Mouse (Mus musculus): ENCODE results near the gene Ugt1a7c. TPM values are rescaled to one million over a fixed set of nuclear protein-coding genes. Genes with fewer than 3 reads are reported as not detected.
"Not testable (repeated sequence)": the region's sequence is repeated elsewhere in the genome, so short reads cannot be mapped to it uniquely, and the experiment has no call there.

The Ugt1a7c gene
- total RNA-seq, 2 experiments from 2014 or later: 0.44 to 0.82 TPM

GRCm38 (mm10) chr1:88109027-88109557, 14.2 kb downstream of the Ugt1a7c start:
- intact Hi-C loops (cut with DNase I); DNase-seq (ENCODE audit: low spot score in 2 of 2): not testable (repeated sequence)

DNA sequence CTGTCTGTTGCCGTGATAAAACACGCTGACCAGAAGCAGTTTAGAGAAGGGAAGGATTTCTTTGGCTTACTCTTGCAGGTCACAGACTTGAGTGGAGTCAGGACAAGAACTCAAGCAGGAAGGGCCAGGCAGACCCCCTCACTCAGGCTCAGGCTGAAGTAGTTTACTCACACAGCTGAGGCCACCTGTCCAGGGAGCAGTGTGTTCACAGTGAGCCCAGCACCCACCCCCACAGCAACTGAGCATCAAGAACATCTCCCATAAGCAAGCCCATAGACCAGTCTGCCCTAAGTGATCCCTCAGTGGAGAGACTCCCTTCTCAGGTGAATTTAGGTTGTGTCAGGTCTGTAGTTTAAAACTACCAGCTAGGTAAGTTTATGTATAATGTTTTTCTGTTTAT, 14.7 kb downstream of the Ugt1a7c start:
- DNase-seq (ENCODE audit: low spot score in 2 of 2); intact Hi-C loops (cut with DNase I): not testable (repeated sequence)

DNA sequence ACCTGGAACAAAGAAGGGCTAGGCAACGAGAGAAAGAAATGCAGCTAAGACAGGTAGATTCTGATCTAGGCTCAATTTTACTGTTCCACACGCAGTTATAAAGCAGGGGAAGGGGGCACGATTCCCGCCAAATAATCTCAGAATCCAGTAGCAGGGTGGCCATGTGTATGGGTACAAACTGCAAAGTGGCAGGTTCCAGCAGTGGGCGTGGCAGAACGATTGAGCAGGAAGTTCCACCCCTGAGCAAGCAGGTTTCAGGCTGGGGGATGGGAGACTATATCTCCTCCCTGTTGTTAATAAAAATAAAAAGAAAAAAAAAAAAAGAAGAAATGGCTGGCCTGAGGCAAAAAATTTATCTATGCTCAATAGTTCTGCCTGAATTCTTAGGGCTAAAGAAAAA, 17.9 kb downstream of the Ugt1a7c start:
- intact Hi-C loops (cut with DNase I): not testable (repeated sequence)

DNA sequence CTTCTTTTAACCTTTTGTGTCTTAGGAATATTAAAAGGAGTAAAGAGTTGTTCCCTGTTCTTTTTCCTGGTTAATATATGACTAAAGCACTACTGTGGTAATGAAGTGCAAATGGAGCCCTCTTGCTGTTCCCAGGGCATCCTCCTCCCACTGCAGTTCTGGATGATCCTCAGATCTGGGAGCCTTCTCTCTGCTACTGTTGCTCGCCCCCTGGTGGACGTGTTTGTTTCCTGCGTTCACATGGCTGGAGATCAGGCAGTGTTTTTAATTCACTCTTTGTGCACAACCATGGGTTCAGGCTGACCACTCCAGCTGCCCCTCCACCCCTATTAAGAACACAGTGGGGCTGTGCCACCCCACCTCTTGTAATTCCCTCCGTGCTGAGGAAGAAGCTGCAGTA, 25.7 kb downstream of the Ugt1a7c start:
- intact Hi-C loops (cut with DNase I); DNase-seq (ENCODE audit: low spot score in 2 of 2): not testable (repeated sequence)

More for the DNA sequence above, 17.9 kb downstream of the Ugt1a7c start:
- not testable (repeated sequence) for DNase-seq (ENCODE audit: low spot score in 2 of 2)

DNA sequence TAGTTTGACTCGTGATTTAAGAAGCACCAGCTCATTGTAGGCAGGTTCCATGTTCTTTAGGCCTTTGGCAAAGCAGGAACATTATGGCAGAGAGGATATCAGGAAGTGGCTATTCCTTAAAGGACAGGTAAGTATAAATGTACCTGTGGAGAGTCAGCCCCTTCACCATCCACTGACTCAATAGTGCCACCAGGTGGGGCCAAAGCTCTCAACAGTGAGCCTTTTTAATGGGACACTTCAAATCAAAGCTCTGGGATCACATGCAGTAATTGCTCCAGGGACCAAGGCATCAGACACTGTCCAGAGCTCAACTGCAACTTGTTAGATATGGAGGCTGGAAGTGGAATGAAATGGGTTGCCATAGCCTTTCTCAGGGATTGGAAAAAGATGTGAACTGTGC, 26.7 kb downstream of the Ugt1a7c start:
- intact Hi-C loops (cut with DNase I); DNase-seq (ENCODE audit: low spot score in 2 of 2): not testable (repeated sequence)

DNA sequence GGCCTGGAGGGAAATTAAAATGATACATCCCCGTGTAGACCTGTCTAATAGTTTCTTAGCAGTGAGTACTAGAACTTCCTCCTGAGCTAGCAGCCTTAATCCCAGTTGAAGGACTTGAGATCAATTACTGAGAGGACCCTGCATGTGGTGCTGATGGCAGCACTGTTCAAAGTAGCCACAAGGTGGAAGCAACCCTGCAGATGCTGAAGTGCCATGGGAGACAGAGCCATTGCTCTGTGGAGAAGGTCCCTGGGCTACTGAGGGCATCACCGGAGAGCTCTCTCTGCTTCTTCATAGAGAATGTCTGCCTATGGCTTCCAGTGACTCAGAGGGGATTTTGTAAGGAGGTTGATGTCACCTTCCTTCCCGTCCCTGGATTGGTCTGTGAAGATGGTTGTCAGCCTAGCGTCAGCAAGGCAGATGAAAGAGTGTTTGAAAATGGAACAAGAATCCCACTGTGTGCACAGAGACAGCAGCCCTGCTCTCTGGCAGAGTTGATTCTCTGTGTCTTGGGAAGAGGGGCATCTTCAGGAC, 31.0 kb downstream of the Ugt1a7c start:
- DNase-seq (ENCODE audit: low spot score in 2 of 2); intact Hi-C loops (cut with DNase I): not testable (repeated sequence)

GRCm38 (mm10) chr1:88129091-88129490, 34.2 kb downstream of the Ugt1a7c start:
- intact Hi-C loops (cut with DNase I): not testable (repeated sequence)

DNA sequence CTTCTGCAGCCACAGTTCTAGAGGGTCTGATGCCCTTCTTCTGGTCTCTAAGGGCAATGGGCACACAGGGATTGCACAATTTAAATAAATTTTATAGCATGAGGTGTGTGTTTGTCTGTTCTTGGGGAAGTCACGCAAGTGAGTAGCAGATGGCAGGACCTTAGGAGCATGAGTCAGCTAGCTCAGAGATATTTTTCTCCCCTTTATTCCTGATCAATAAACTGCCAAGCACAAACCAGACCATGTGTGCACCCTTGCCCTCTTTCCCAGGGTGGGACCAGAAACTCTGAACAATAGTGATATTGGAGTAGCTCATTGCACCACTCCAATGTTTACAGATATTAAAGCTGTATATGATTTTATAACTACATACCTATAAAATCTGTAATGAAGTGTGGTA, 35.4 kb downstream of the Ugt1a7c start:
- intact Hi-C loops (cut with DNase I); DNase-seq (ENCODE audit: low spot score in 2 of 2): not testable (repeated sequence)

More at GRCm38 (mm10) chr1:88129091-88129490, 34.2 kb downstream of the Ugt1a7c start:
- DNase-seq (ENCODE audit: low spot score in 2 of 2): not testable (repeated sequence)

- intact Hi-C loops (cut with DNase I): no loop called here
- DNase-seq (ENCODE audit: low spot score in 2 of 2): no peak
These were observed 39.1 kb downstream of the Ugt1a7c start for GRCm38 (mm10) chr1:88133908-88134456.

DNA sequence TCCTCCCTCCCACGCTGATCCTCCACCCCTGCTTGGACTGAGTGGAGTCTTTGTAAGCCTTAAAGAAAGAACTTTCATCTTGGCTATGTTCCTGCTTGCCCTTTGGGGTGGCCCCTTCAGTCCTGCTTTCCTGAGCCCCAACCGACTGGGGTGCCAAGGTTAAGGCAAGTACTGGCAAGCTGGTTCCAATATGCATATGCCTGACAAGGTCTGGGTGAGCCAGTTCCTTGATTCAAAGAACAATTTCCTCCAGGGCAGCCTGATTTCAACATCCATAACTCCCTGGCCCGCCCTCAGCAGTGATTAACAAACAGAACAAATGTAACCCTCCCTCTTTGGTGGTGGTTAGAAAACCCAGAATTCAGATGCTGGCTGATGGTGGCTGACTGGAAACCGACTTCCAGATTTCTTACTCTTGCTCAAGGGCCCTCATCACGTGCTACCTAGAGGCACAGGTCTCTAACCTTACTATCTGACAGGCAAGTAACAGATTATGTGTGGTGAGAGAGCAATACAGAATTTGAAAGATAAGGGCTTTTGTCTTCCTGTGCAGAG, 39.7 kb downstream of the Ugt1a7c start, which contains the start of gene Ugt1a6a:
Gene Ugt1a6a (plus strand): TSS at position 353 of the 555 bp plus-strand sequence.
- intact Hi-C loops (cut with DNase I); DNase-seq (ENCODE audit: low spot score in 2 of 2): not testable (repeated sequence)

DNA sequence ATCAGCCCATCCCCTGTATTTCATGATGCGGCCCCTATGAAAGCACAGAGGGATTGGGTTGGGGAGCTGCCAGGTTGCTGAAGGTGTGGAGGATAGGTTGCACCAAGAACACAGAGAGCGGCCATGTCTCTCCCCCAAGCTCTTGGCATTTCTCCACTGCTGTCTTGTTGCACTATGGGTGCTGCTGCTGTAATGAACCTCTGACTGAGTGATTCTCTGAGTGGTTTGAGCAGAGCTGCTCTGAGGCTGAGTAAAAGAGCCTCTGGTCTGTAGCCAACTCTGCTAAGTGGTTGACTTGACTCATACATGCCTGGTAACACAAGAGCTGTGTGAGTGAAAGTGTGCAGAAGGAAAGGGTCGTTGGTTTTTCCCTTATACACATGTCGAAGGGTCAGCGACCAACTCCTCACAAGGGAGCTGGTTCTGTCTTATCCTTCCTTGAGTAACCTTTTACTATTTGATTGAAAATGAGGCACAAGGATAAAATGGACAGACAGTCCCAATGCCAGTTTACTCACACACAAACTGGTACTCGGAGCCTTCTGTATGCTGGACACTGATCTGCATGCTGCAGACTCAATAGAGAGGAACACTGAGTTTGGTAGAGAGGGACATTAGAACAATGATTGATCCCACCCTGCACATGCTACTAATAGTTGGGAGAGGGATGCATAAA, 40.5 kb downstream of the Ugt1a7c start:
- intact Hi-C loops (cut with DNase I); DNase-seq (ENCODE audit: low spot score in 2 of 2): not testable (repeated sequence)

- DNase-seq (ENCODE audit: low spot score in 2 of 2): no peak
- intact Hi-C loops (cut with DNase I): no loop called here
These were observed 41.8 kb downstream of the Ugt1a7c start for GRCm38 (mm10) chr1:88136646-88137045.

GRCm38 (mm10) chr1:88137264-88137663, 42.4 kb downstream of the Ugt1a7c start:
- no peak for DNase-seq (ENCODE audit: low spot score in 2 of 2)
- intact Hi-C loops (cut with DNase I): no loop called here

GRCm38 (mm10) chr1:88138145-88138544, 43.3 kb downstream of the Ugt1a7c start:
- intact Hi-C loops (cut with DNase I): no loop called here
- DNase-seq (ENCODE audit: low spot score in 2 of 2): no peak

GRCm38 (mm10) chr1:88140492-88140891, 45.6 kb downstream of the Ugt1a7c start:
- DNase-seq (ENCODE audit: low spot score in 2 of 2): not testable (repeated sequence)
- intact Hi-C loops (cut with DNase I): loop anchor here (10.0 kb wide), 2 partner anchors 136 to 144 kb away; partner anchors contain the start of gene Usp40

DNA sequence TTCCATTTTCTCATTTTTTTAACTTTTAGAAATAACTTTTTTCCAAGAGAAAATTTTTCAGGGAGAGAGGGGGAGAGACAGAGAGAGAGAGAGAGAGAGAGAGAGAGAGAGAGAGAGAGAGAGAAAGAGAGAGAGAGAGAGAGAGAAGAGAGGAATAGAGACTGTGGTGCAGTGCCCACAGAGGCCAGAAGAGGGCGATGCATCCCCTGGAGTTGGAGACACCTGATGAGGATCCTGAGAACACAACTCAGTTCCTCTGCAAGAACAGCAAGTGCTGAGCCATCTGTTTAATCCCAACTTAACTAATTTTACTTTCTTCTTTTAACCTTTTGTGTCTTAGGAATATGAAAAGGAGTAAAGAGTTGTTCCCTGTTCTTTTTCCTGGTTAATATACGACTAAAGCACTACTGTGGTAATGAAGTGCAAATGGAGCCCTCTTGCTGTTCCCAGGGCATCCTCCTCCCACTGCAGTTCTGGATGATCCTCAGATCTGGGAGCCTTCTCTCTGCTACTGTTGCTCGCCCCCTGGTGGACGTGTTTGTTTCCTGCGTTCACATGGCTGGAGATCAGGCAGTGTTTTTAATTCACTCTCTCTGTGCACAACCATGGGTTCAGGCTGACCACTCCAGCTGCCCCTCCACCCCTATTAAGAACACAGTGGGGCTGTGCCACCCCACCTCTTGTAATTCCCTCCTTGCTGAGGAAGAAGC, 49.3 kb downstream of the Ugt1a7c start:
- DNase-seq (ENCODE audit: low spot score in 2 of 2): peak in 1 of 2 experiments; percentile 3
- intact Hi-C loops (cut with DNase I): loop anchor here (10.0 kb wide), 2 partner anchors 139 to 141 kb away; partner anchors contain the start of gene Usp40

GRCm38 (mm10) chr1:88145278-88145677, 50.4 kb downstream of the Ugt1a7c start:
- not testable (repeated sequence) for DNase-seq (ENCODE audit: low spot score in 2 of 2)
- intact Hi-C loops (cut with DNase I): loop anchor here (10.0 kb wide), 2 partner anchors 140 kb away; partner anchors contain the start of gene Usp40

DNA sequence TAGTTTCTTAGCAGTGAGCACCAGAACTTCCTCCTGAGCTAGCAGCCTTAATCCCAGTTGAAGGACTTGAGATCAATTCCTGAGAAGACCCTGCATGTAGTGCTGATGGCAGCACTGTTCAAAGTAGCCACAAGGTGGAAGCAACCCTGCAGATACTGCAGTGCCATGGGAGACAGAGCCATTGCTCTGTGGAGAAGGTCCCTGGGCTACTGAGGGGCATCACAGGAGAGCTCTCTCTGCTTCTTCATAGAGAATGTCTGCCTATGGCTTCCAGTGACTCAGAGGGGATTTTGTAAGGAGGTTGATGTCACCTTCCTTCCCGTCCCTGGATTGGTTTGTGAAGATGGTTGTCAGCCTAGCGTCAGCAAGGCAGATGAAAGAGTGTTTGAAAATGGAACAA, 55.3 kb downstream of the Ugt1a7c start:
- intact Hi-C loops (cut with DNase I); DNase-seq (ENCODE audit: low spot score in 2 of 2): not testable (repeated sequence)

DNA sequence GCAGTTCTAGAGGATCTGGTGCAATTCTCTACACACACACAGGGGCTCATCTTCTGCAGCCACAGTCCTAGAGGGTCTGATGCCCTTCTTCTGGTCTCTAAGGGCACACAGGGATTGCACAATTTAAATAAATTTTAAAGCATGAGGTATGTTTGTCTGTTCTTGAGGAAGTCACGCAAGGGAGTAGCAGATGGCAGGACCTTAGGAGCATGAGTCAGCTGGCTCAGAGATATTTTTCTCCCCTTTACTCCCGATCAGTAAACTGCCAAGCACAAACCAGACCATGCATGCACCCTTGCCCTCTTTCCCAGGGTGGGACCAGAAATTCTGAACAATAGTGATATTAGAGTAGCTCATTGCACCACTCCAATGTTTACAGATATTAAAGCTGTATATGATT, 63.6 kb downstream of the Ugt1a7c start:
- intact Hi-C loops (cut with DNase I): no loop called here
- DNase-seq (ENCODE audit: low spot score in 2 of 2): no peak
